Mouse (Mus musculus) adrenal gland, postnatal 0 days (tissue): Measurements from ENCODE around the gene Enox2. TPM values are rescaled to one million over a fixed set of nuclear protein-coding genes. Genes with fewer than 3 reads are reported as not detected.

Source experiments
- polyA plus RNA-seq: library from polyadenylated mRNA; unstranded; fragments of >200 nt; fragmentation: Nextera tagmentation; extraction: Ambion mirVana; gene quantifications from 2 replicates; pipeline ENCODE4 v1.2.1, GENCODE M21; 2015

Gene Enox2
- polyA plus RNA-seq: 7.3 and 10.1 TPM in 2 replicates

GRCm38 (mm10) chrX:49287700-49288563 is at the start of gene Enox2:
TSS of gene Enox2 (minus strand) at chrX:49288259.

Other genes starting within 250 kb of the Enox2 start
- gene Arhgap36, start 175.7 kb upstream of the Enox2 start, polyA plus RNA-seq: 5.2 and 13.8 TPM in 2 replicates